Mouse (Mus musculus): Measurements from ENCODE around the gene Lsm2. TPM values are rescaled to one million over a fixed set of nuclear protein-coding genes. Genes with fewer than 3 reads are reported as not detected.
"Not testable (repeated sequence)": the region's sequence is repeated elsewhere in the genome, so short reads cannot be mapped to it uniquely, and the experiment has no call there.

Lsm2 gene
- total RNA-seq, 2 experiments from 2014 or later = 24.2 to 25.9 TPM

- DNase-seq (ENCODE audit: low spot score in 2 of 2) = peak; percentile 69 to 74
These were observed 45.8 kb downstream of the Lsm2 start, which contains the start of gene Sapcd1 for GRCm38 (mm10) chr17:35027277-35028068. Gene Sapcd1, minus strand, starts transcription at chr17:35028016.

GRCm38 (mm10) chr17:35028315-35028714 lies 46.7 kb downstream of the Lsm2 start:
- DNase-seq (ENCODE audit: low spot score in 2 of 2) = no peak

GRCm38 (mm10) chr17:35029691-35030532 lies 48.2 kb downstream of the Lsm2 start:
- peak in 1 of 2 experiments; percentile 48 for DNase-seq (ENCODE audit: low spot score in 2 of 2)

GRCm38 (mm10) chr17:35031272-35031671 lies 49.6 kb downstream of the Lsm2 start:
- no peak for DNase-seq (ENCODE audit: low spot score in 2 of 2)

GRCm38 (mm10) chr17:35031880-35032279 lies 50.2 kb downstream of the Lsm2 start:
- no peak for DNase-seq (ENCODE audit: low spot score in 2 of 2)

- DNase-seq (ENCODE audit: low spot score in 2 of 2) = no peak
These were observed 50.7 kb downstream of the Lsm2 start for GRCm38 (mm10) chr17:35032323-35032870.

- DNase-seq (ENCODE audit: low spot score in 2 of 2) = not testable (repeated sequence)
These were observed 52.0 kb downstream of the Lsm2 start for GRCm38 (mm10) chr17:35033703-35034102.

- DNase-seq (ENCODE audit: low spot score in 2 of 2) = no peak
These were observed 53.2 kb downstream of the Lsm2 start for GRCm38 (mm10) chr17:35034896-35035295.

Other genes starting within 250 kb of the Lsm2 start
- gene C4b, start 238.0 kb upstream of the Lsm2 start, total RNA-seq (2021) = 1 to 10 TPM; 8.7 to 9.6 TPM
- not detected for gene Cyp21a1, start 177.3 kb upstream of the Lsm2 start, total RNA-seq (2021)
- 10 to 100 TPM; 63.6 to 64.2 TPM for gene Stk19, start 144.9 kb upstream of the Lsm2 start, total RNA-seq (2021)
- gene Dxo, start 144.8 kb upstream of the Lsm2 start, total RNA-seq (2021) = 10 to 100 TPM; 36.1 to 39.9 TPM
- 10 to 100 TPM; 71.4 to 74.8 TPM for gene Skiv2l, start 131.7 kb upstream of the Lsm2 start, total RNA-seq (2021)
- gene Nelfe, start 131.5 kb upstream of the Lsm2 start, total RNA-seq (2021) = 10 to 100 TPM; 30.2 to 38.5 TPM
- gene Cfb, start 119.3 kb upstream of the Lsm2 start, total RNA-seq (2021) = not detected
- gene Zbtb12, start 102.4 kb upstream of the Lsm2 start, total RNA-seq (2021) = 10 to 100 TPM in 1 of 2 experiments, 1 to 10 TPM in 1; 9.8 to 10.0 TPM
- under 1 TPM in 1 of 2 experiments, not detected in 1; 0.20 TPM for gene Gm20547, start 99.8 kb upstream of the Lsm2 start, total RNA-seq (2021)
- 1 to 10 TPM; 1.3 to 1.4 TPM for gene C2, start 83.6 kb upstream of the Lsm2 start, total RNA-seq (2021)
- 100 to 1,000 TPM; 174 to 175 TPM for gene Ehmt2, start 83.4 kb upstream of the Lsm2 start, total RNA-seq (2021)
- under 1 TPM; 0.16 to 0.20 TPM for gene Slc44a4, start 67.4 kb upstream of the Lsm2 start, total RNA-seq (2021)
- 10 to 100 TPM; 23.6 to 24.4 TPM for gene Neu1, start 50.6 kb upstream of the Lsm2 start, total RNA-seq (2021)
- 1 to 10 TPM; 4.3 to 5.3 TPM for gene Hspa1b, start 22.6 kb upstream of the Lsm2 start, total RNA-seq (2021)
- not detected for gene Gm20481, start 11.9 kb upstream of the Lsm2 start, total RNA-seq (2021)
- gene Hspa1a, start 9.7 kb upstream of the Lsm2 start, total RNA-seq (2021) = 1 to 10 TPM; 6.8 to 8.7 TPM
- under 1 TPM; 0.30 to 0.38 TPM for gene Hspa1l, start 9.2 kb upstream of the Lsm2 start, total RNA-seq (2021)
- gene Vars, start 19.1 kb downstream of the Lsm2 start, total RNA-seq (2021) = 10 to 100 TPM; 56.3 to 62.1 TPM
- under 1 TPM; 0.16 to 0.30 TPM for gene Vwa7, start 34.7 kb downstream of the Lsm2 start, total RNA-seq (2021)
- gene Sapcd1, start 46.2 kb downstream of the Lsm2 start, total RNA-seq (2021) = 1 to 10 TPM in 1 of 2 experiments, under 1 TPM in 1; 0.53 to 1.4 TPM
- gene Msh5, start 64.9 kb downstream of the Lsm2 start, total RNA-seq (2021) = 1 to 10 TPM in 1 of 2 experiments, under 1 TPM in 1; 0.91 to 1.4 TPM
- 10 to 100 TPM; 19.3 to 19.6 TPM for gene Clic1, start 68.1 kb downstream of the Lsm2 start, total RNA-seq (2021)
- 10 to 100 TPM; 47.3 to 59.0 TPM for gene Ddah2, start 77.2 kb downstream of the Lsm2 start, total RNA-seq (2021)
- gene Ly6g6c, start 83.5 kb downstream of the Lsm2 start, total RNA-seq (2021) = not detected
- gene Mpig6b, start 84.3 kb downstream of the Lsm2 start, total RNA-seq (2021) = not detected
- 1 to 10 TPM; 2.8 to 3.5 TPM for gene Ly6g6e, start 95.0 kb downstream of the Lsm2 start, total RNA-seq (2021)
- gene Ly6g6d, start 96.2 kb downstream of the Lsm2 start, total RNA-seq (2021) = 1 to 10 TPM in 1 of 2 experiments, under 1 TPM in 1; 0.78 to 1.6 TPM
- not detected for gene Ly6g6f, start 103.7 kb downstream of the Lsm2 start, total RNA-seq (2021)
- 10 to 100 TPM; 77.4 to 79.9 TPM for gene Abhd16a, start 107.4 kb downstream of the Lsm2 start, total RNA-seq (2021)
- not detected for gene Ly6g5c, start 126.4 kb downstream of the Lsm2 start, total RNA-seq (2021)
- gene Ly6g5b, start 133.6 kb downstream of the Lsm2 start, total RNA-seq (2021) = under 1 TPM; 0.58 to 0.82 TPM
- 10 to 100 TPM; 10.7 to 14.6 TPM for gene Gpank1, start 139.6 kb downstream of the Lsm2 start, total RNA-seq (2021)
- 100 to 1,000 TPM; 178 to 202 TPM for gene Csnk2b, start 140.2 kb downstream of the Lsm2 start, total RNA-seq (2021)
- 10 to 100 TPM; 21.4 to 25.9 TPM for gene D17H6S53E, start 144.5 kb downstream of the Lsm2 start, total RNA-seq (2021)
- not detected for gene Apom, start 150.2 kb downstream of the Lsm2 start, total RNA-seq (2021)
- 100 to 1,000 TPM; 284 to 308 TPM for gene Bag6, start 153.3 kb downstream of the Lsm2 start, total RNA-seq (2021)
- 100 to 1,000 TPM; 284 to 322 TPM for gene Prrc2a, start 183.0 kb downstream of the Lsm2 start, total RNA-seq (2021)
- gene Aif1, start 194.2 kb downstream of the Lsm2 start, total RNA-seq (2021) = 10 to 100 TPM; 10.3 to 10.5 TPM
- gene Lst1, start 206.6 kb downstream of the Lsm2 start, total RNA-seq (2021) = 10 to 100 TPM; 15.6 to 17.2 TPM
- 1 to 10 TPM in 1 of 2 experiments, under 1 TPM in 1; 0.74 to 1.2 TPM for gene Ltb, start 212.6 kb downstream of the Lsm2 start, total RNA-seq (2021)
- not detected for gene Tnf, start 220.1 kb downstream of the Lsm2 start, total RNA-seq (2021)
- gene Lta, start 223.5 kb downstream of the Lsm2 start, total RNA-seq (2021) = under 1 TPM; 0.43 to 0.71 TPM
- gene Gm16181, start 239.0 kb downstream of the Lsm2 start, total RNA-seq (2021) = not detected

Data from layer of hippocampus, postnatal 10 days (tissue).